Mouse (Mus musculus) spleen, adult 10 weeks (tissue): Measurements from ENCODE around the gene 1700049E17Rik2. TPM values are rescaled to one million over a fixed set of nuclear protein-coding genes. Genes with fewer than 3 reads are reported as not detected.

Source experiments
- polyA plus RNA-seq: library from polyadenylated mRNA; stranded (reverse); fragments of 350-450 nt; fragmentation: Illumina TruSeq; extraction: RNeasy Lipid Tissue Mini Kit (QIAGEN cat#74804); gene quantifications from one replicate; pipeline ENCODE4 v1.2.3, GENCODE M21; 2015; ENCODE audit warnings: low replicate concordance; ENCODE audit not compliant: insufficient read depth

The 1700049E17Rik2 gene
- not detected for polyA plus RNA-seq

GRCm38 (mm10) chr14:41572911-41573310 is at the start of gene 1700049E17Rik2:
TSS of gene 1700049E17Rik2 (plus strand) at chr14:41573211.

DNA sequence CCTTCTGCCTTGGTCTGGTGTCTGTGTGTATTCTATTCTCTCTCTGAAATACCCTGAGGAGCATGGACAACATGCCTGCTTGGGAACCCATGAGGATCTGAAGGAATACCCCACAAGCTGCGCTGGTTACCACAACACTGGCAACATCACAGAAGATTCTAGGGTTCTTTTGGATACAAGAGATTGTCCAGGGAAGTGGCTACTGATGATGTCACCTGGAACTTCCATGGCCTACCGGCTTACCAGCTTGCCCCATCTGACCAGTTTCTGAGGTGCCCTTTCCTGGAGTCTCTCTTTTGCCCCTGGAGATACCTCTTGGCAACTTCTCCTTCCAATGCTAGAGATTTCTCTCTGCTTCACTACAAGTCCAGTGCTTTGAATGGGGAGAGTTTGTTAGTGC is 17.5 kb upstream of the 1700049E17Rik2 start, which contains the start of gene Gm7970:
Gm7970 (minus strand) TSS at position 101 of the 400 bp plus-strand sequence.

GRCm38 (mm10) chr14:41624512-41624911 is 51.5 kb downstream of the 1700049E17Rik2 start, which contains the start of gene Gm3072:
TSS of gene Gm3072 (minus strand) at chr14:41624612.

Other genes starting within 250 kb of the 1700049E17Rik2 start
- gene Gm5798, start 224.6 kb upstream of the 1700049E17Rik2 start, polyA plus RNA-seq: not detected
- gene Gm7945, start 186.8 kb upstream of the 1700049E17Rik2 start, polyA plus RNA-seq: not detected
- not detected for gene Gm6482, start 164.9 kb upstream of the 1700049E17Rik2 start, polyA plus RNA-seq
- not detected for gene Gm7954, start 119.7 kb upstream of the 1700049E17Rik2 start, polyA plus RNA-seq
- gene Gm3486, start 83.7 kb upstream of the 1700049E17Rik2 start, polyA plus RNA-seq: not detected
- gene Gm7970, start 17.6 kb upstream of the 1700049E17Rik2 start, polyA plus RNA-seq: not detected
- gene Gm3072, start 51.4 kb downstream of the 1700049E17Rik2 start, polyA plus RNA-seq: not detected
- not detected for gene Gm3676, start 73.3 kb downstream of the 1700049E17Rik2 start, polyA plus RNA-seq
- not detected for gene Gm8068, start 128.7 kb downstream of the 1700049E17Rik2 start, polyA plus RNA-seq
- not detected for gene Gm7929, start 177.4 kb downstream of the 1700049E17Rik2 start, polyA plus RNA-seq
- gene Gm47189, start 199.2 kb downstream of the 1700049E17Rik2 start, polyA plus RNA-seq: not detected